Comparison of ENCODE assay signal across 19 mouse cellular contexts in genomic region chr19:8565985-8566384, GRCm38 (mm10). TPM values are rescaled to one million over a fixed set of nuclear protein-coding genes. Genes with fewer than 3 reads are reported as not detected.
DNase-seq lines count a peak whose midpoint lies in the region; ATAC-seq and TF ChIP-seq lines count a peak whose summit lies in the region.
"Had no signal": no experiment of that assay in that cellular context is flagged by ENCODE, and none has a peak within 500 bp of the region (broad histone marks: within the 10 kb centered on the region; RNA-seq: fewer than 3 reads in every experiment).

No protein-coding gene starts in this region.

- no peak overlapping the region for H3K27ac ChIP-seq in heart, embryonic 10.5 days
- no peak overlapping the region for H3K27ac ChIP-seq in forebrain, postnatal 0 days (ENCODE audit: low read depth, low read length)
- H3K27ac ChIP-seq: embryonic facial prominence, embryonic 12.5 days; heart, embryonic 13.5 days; kidney, postnatal 0 days; liver, embryonic 12.5 days; neural tube, embryonic 15.5 days; stomach, postnatal 0 days had no signal

- 45% methylated on average over 4 of the region's 4 CpGs for WGBS in heart, embryonic 10.5 days
- 12% methylated on average over 4 of the region's 4 CpGs for WGBS in forebrain, postnatal 0 days

- no peak overlapping the region for H3K9ac ChIP-seq in forebrain, postnatal 0 days
- H3K9ac ChIP-seq: embryonic facial prominence, embryonic 12.5 days; heart, embryonic 13.5 days; liver, embryonic 12.5 days; neural tube, embryonic 15.5 days had no signal

- TF ChIP-seq CTCF in forebrain, postnatal 0 days (IDR thresholded peaks at IDR 0.05; ENCODE audit: low read depth): no peak

- no peaks in the 10 kb centered on the region for H3K36me3 ChIP-seq in heart, embryonic 10.5 days
- no peaks in the 10 kb centered on the region for H3K36me3 ChIP-seq in forebrain, postnatal 0 days (ENCODE audit: insufficient read depth)
- H3K36me3 ChIP-seq: embryonic facial prominence, embryonic 12.5 days; heart, embryonic 13.5 days; liver, embryonic 12.5 days; neural tube, embryonic 15.5 days had no signal

- intact Hi-C loops in gastrocnemius, postnatal 14 days (cut with DNase I; ENCODE audit: low total_unique reads): no loop called here

- H3K27me3 ChIP-seq in heart, embryonic 10.5 days (ENCODE audit: insufficient read depth, poor library complexity, severe bottlenecking): no peaks in the 10 kb centered on the region
- H3K27me3 ChIP-seq in forebrain, postnatal 0 days (ENCODE audit: insufficient read depth, low read length): no peaks in the 10 kb centered on the region
- H3K27me3 ChIP-seq: embryonic facial prominence, embryonic 12.5 days; heart, embryonic 13.5 days; liver, embryonic 12.5 days; neural tube, embryonic 15.5 days had no signal

- peak; percentile 13 for DNase-seq in heart, embryonic 10.5 days (ENCODE audit: low spot score)
- no peak for DNase-seq in heart, adult 18-20 months
- peak; percentile 35 for DNase-seq in right cerebral cortex, adult 18-20 months
- DNase-seq in right cerebral cortex, postnatal 36 days (ENCODE audit: low spot score in 2 of 2): no peak
- DNase-seq in forebrain, postnatal 0 days: peak; percentile 43
- peak; percentile 96 for DNase-seq in retina, postnatal 1 day
- DNase-seq in gastrocnemius, postnatal 14 days: no peak
- no peak for DNase-seq in gastrocnemius, adult 18-20 months (ENCODE audit: low spot score)
- DNase-seq: cerebellum, adult 9-11 months; lung, postnatal 14 days; spleen, adult 18-20 months had no signal

- no peak overlapping the region for H3K4me2 ChIP-seq in forebrain, postnatal 0 days (ENCODE audit: low read depth)
- H3K4me2 ChIP-seq: embryonic facial prominence, embryonic 12.5 days; heart, embryonic 13.5 days; liver, embryonic 12.5 days; neural tube, embryonic 15.5 days had no signal

- peaks cover 21% of the 10 kb centered on the region for H3K4me1 ChIP-seq in heart, embryonic 10.5 days
- H3K4me1 ChIP-seq in forebrain, postnatal 0 days (ENCODE audit: insufficient read depth): 0 out of 2 replicates have a peak, but pooled peaks cover 4% of the 10 kb centered on the region
- H3K4me1 ChIP-seq: embryonic facial prominence, embryonic 12.5 days had no signal

- ATAC-seq in forebrain, postnatal 0 days: peak; percentile 36; the same call in 1 of the 2 replicates
- ATAC-seq: CD4-positive, CD25-positive, alpha-beta regulatory T cell, adult 4 months; liver, embryonic 12.5 days had no signal

- no peaks in the 10 kb centered on the region for H3K9me3 ChIP-seq in heart, embryonic 10.5 days
- H3K9me3 ChIP-seq in forebrain, postnatal 0 days (ENCODE audit: low read length): no peaks in the 10 kb centered on the region
- H3K9me3 ChIP-seq: embryonic facial prominence, embryonic 12.5 days; heart, embryonic 13.5 days; liver, embryonic 12.5 days; neural tube, embryonic 15.5 days had no signal

- H3K4me3 ChIP-seq in heart, embryonic 10.5 days: no peak overlapping the region
- H3K4me3 ChIP-seq in forebrain, postnatal 0 days (ENCODE audit: low read depth, low read length): no peak overlapping the region
- H3K4me3 ChIP-seq: embryonic facial prominence, embryonic 12.5 days; heart, embryonic 13.5 days; liver, embryonic 12.5 days; neural tube, embryonic 15.5 days had no signal

RNA-seq across cellular contexts. Expression of gene Slc22a8, which starts 25.1 kb away (rescaled TPM):
- 0.23 and 0.48 TPM in 2 replicates for polyA plus RNA-seq in heart, embryonic 10.5 days (2016; fragmentation: Nextera tagmentation; extraction: Ambion mirVana)
- total RNA-seq in heart, adult 18-20 months (2021): not detected
- total RNA-seq in forebrain, postnatal 0 days (2014; rRNA removed): 9.1 and 13.1 TPM in 2 replicates
- 16.6 and 19.0 TPM in 2 replicates for polyA plus RNA-seq in forebrain, postnatal 0 days (2015; fragmentation: Nextera tagmentation; extraction: Ambion mirVana)
- not detected for total RNA-seq in gastrocnemius, postnatal 14 days (2021)
- total RNA-seq in gastrocnemius, adult 18-20 months (2021): not detected
- total RNA-seq: monocyte, adult 5-6 weeks had no signal

RNA-seq across cellular contexts. Expression of gene Slc22a6, which starts 51.9 kb away (rescaled TPM):
- polyA plus RNA-seq in heart, embryonic 10.5 days (2016; fragmentation: Nextera tagmentation; extraction: Ambion mirVana): 0.04 TPM in 1 of 2 replicates, not detected in the other
- not detected for total RNA-seq in heart, adult 18-20 months (2021)
- 11.5 and 19.0 TPM in 2 replicates for total RNA-seq in forebrain, postnatal 0 days (2014; rRNA removed)
- 13.2 and 15.5 TPM in 2 replicates for polyA plus RNA-seq in forebrain, postnatal 0 days (2015; fragmentation: Nextera tagmentation; extraction: Ambion mirVana)
- not detected for total RNA-seq in gastrocnemius, postnatal 14 days (2021)
- total RNA-seq in gastrocnemius, adult 18-20 months (2021): not detected
- total RNA-seq: monocyte, adult 5-6 weeks had no signal
- polyA plus RNA-seq: CD4-positive, CD25-positive, alpha-beta regulatory T cell, adult 4 months; heart, embryonic 13.5 days; liver, embryonic 12.5 days; stomach, postnatal 0 days had no signal

Comparison
In these comparisons a context has a peak if more than half of its experiments do, and no peak if none do; other contexts are left out.
1. DNase-seq: peak in heart, embryonic 10.5 days (single experiment), right cerebral cortex, adult 18-20 months (single experiment), forebrain, postnatal 0 days (single experiment) and retina, postnatal 1 day (single experiment); none in heart, adult 18-20 months (0 of 2), right cerebral cortex, postnatal 36 days (0 of 2), gastrocnemius, postnatal 14 days (single experiment) and gastrocnemius, adult 18-20 months (single experiment).
2. RNA of gene Slc22a6, which starts 51.9 kb away (total RNA-seq): 11.5 to 19.0 TPM in forebrain, postnatal 0 days; not detected in gastrocnemius, adult 18-20 months, not detected in heart, adult 18-20 months and not detected in gastrocnemius, postnatal 14 days; every median in the first group is over 10 times any median in the second.